Mouse (Mus musculus): ENCODE measurements at regions not wholly inside any gene's neighbourhood (a gene's known extent, or its start where the extent isn't known, plus 50 kb on each side); places are given as distances from the start of the nearest gene placed in this dataset.

DNA sequence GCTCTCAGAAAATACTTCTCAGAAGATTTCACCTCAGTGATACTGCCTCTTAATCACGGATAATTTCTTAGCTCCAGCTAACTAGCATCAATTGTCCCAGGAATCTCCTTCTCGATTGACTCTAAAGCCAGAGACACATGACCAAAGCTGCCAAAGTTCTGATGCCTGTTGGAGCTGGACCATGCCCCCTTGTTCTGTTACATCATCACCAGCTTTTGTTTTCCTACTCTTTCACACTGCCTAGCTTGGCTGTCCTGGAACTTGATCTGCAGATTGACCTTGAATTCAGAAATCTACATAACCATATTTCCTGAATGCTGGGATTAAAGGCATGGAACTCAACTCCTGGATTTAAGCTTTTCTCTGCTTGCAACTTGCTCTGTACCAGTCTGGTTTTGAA, 268.3 kb upstream of the Gcfc2 start:
- DNase-seq (ENCODE audit: low read depth, low spot score): no peak
- Histone ChIP-seq H3K27ac (ENCODE audit: control insufficient read depth, low read depth, low read length) (no peak overlapping the region), H3K36me3 (ENCODE audit: control insufficient read depth in 1 of 2, insufficient read depth in 2 of 2, low read length in 2 of 2) (no peaks in the 10 kb centered on the region), H3K79me2 (ENCODE audit: control insufficient read depth, insufficient read depth, low read length, poor library complexity) (no peaks in the 10 kb centered on the region), H3K4me3 (ENCODE audit: control insufficient read depth in 1 of 2, insufficient read depth in 1 of 2, low read depth in 2 of 2, low read length in 2 of 2) (no peak overlapping the region), H3K9me3 (replicated peaks; ENCODE audit: insufficient read depth, low read length) (no peaks in the 10 kb centered on the region), H3K4me1 (ENCODE audit: control insufficient read depth in 1 of 2, insufficient read depth in 2 of 2, low read length in 2 of 2) (no peaks in the 10 kb centered on the region), H3K27me3 (ENCODE audit: control insufficient read depth in 1 of 2, insufficient read depth in 2 of 2, low read length in 2 of 2) (no peaks in the 10 kb centered on the region), H3K9ac (ENCODE audit: control insufficient read depth, low read depth, low read length, poor library complexity, severe bottlenecking) (no peak overlapping the region)
- TF ChIP-seq SMC3 (IDR thresholded peaks at IDR 0.05; ENCODE audit: low read depth, low read length) (no peak), MAX (IDR thresholded peaks at IDR 0.05; ENCODE audit: low read length) (no peak), MEF2A (IDR thresholded peaks at IDR 0.05; ENCODE audit: extremely low read depth, insufficient replicate concordance, low read depth, low read length, poor library complexity, severe bottlenecking) (no peak), GATA1 (IDR thresholded peaks at IDR 0.05; ENCODE audit: low read depth, low read length) (no peak), USF2 (IDR thresholded peaks at IDR 0.05; ENCODE audit: borderline replicate concordance in 1 of 2, insufficient read depth in 1 of 2, low read depth in 1 of 2, low read length in 2 of 2) (no peak), NRF1 (IDR thresholded peaks at IDR 0.05; ENCODE audit: insufficient read depth, low read depth, low read length, poor library complexity, severe bottlenecking) (no peak), SIN3A (IDR thresholded peaks at IDR 0.05; ENCODE audit: low read length) (no peak), KAT2A (conservative IDR thresholded peaks at IDR 0.05; ENCODE audit: low read depth, low read length) (no peak), POLR2AphosphoS5 (IDR thresholded peaks at IDR 0.05; ENCODE audit: borderline replicate concordance, low read depth, low read length) (no peak), POLR2A (IDR thresholded peaks at IDR 0.05; ENCODE audit: control insufficient read depth in 1 of 2, insufficient read depth in 1 of 2, low read depth in 1 of 2, low read length in 2 of 2, poor library complexity in 1 of 2) (no peak), POLR2AphosphoS2 (IDR thresholded peaks at IDR 0.05; ENCODE audit: low read length) (no peak), USF1 (IDR thresholded peaks at IDR 0.05; ENCODE audit: low read depth, low read length) (no peak), MAFK (IDR thresholded peaks at IDR 0.05; ENCODE audit: borderline replicate concordance, low read depth, low read length) (no peak), TAL1 (IDR thresholded peaks at IDR 0.05; ENCODE audit: low read length) (no peak)

DNA sequence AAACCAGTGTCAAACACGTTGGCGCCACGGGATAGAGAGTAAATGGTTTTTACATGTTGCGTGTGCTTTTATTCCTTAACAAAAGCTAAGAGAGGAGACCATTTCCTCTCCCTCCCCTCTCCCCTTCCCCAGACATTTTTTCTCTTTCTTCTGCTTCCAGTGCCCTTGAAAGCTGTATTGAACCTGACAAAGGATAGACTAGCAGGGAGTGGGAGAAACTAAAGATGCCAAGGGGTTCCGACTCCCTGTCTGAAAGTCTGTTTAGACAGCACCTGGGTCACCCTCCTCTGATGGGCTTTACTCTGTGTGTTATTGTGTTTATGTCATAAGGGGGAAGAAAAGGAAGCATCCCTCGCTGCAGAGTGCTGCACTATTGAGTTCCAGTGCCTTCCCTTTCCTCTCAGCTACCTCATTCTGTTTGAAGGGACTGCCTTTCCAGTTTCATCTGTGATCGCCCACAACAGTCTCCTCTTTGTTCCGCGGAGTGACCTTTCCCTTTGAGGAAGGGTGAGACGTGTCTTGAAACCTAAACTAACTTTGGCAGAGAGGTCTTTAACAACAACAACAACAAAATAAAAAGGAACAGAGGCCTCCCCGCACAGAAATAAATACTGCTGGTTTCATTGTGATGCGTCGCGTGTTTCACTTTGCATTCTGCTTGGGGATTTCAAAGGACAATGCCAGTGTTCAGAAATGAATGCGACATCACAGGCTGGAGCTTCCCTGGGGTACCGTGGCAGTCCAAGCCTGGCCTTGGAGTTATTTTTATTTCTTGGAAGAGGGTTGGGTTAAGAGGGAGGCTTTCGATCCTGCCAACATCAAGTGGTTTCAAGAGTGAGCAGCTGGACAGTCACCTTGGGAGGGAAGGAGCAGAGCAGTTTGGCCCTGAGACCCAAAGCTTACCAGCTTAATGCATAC, 262.7 kb upstream of the Gcfc2 start:
- no peaks in the 10 kb centered on the region for H3K4me1 ChIP-seq (ENCODE audit: control insufficient read depth in 1 of 2, insufficient read depth in 2 of 2, low read length in 2 of 2)
- no peak for DNase-seq (ENCODE audit: low read depth, low spot score)

More for the DNA sequence above, 262.7 kb upstream of the Gcfc2 start:
- no peak overlapping the region for H3K4me3 ChIP-seq (ENCODE audit: control insufficient read depth in 1 of 2, insufficient read depth in 1 of 2, low read depth in 2 of 2, low read length in 2 of 2)
- H3K9me3 ChIP-seq (replicated peaks; ENCODE audit: insufficient read depth, low read length): no peaks in the 10 kb centered on the region
- H3K36me3 ChIP-seq (ENCODE audit: control insufficient read depth in 1 of 2, insufficient read depth in 2 of 2, low read length in 2 of 2): no peaks in the 10 kb centered on the region
- TF ChIP-seq POLR2AphosphoS5 (IDR thresholded peaks at IDR 0.05; ENCODE audit: borderline replicate concordance, low read depth, low read length): no peak
- TF ChIP-seq GATA1 (IDR thresholded peaks at IDR 0.05; ENCODE audit: low read depth, low read length): no peak
- TF ChIP-seq SMC3 (IDR thresholded peaks at IDR 0.05; ENCODE audit: low read depth, low read length): no peak
- TF ChIP-seq KAT2A (conservative IDR thresholded peaks at IDR 0.05; ENCODE audit: low read depth, low read length): no peak
- TF ChIP-seq POLR2A (IDR thresholded peaks at IDR 0.05; ENCODE audit: control insufficient read depth in 1 of 2, insufficient read depth in 1 of 2, low read depth in 1 of 2, low read length in 2 of 2, poor library complexity in 1 of 2): no peak
- no peak for TF ChIP-seq MYB (IDR thresholded peaks at IDR 0.05; ENCODE audit: low read depth, low read length)
- no peak for TF ChIP-seq ZMIZ1 (IDR thresholded peaks at IDR 0.05; ENCODE audit: low read depth, low read length)
- TF ChIP-seq USF2 (IDR thresholded peaks at IDR 0.05; ENCODE audit: borderline replicate concordance in 1 of 2, insufficient read depth in 1 of 2, low read depth in 1 of 2, low read length in 2 of 2): no peak
- TF ChIP-seq MAX (IDR thresholded peaks at IDR 0.05; ENCODE audit: low read length): no peak
- H3K79me2 ChIP-seq (ENCODE audit: control insufficient read depth, insufficient read depth, low read length, poor library complexity): no peaks in the 10 kb centered on the region
- no peaks in the 10 kb centered on the region for H3K27me3 ChIP-seq (ENCODE audit: control insufficient read depth in 1 of 2, insufficient read depth in 2 of 2, low read length in 2 of 2)
- H3K9ac ChIP-seq (ENCODE audit: control insufficient read depth, low read depth, low read length, poor library complexity, severe bottlenecking): no peak overlapping the region
- no peak overlapping the region for H3K27ac ChIP-seq (ENCODE audit: control insufficient read depth, low read depth, low read length)

All from MEL (cell line).